Mouse (Mus musculus): ENCODE results near the gene Olfr691. TPM values are rescaled to one million over a fixed set of nuclear protein-coding genes. Genes with fewer than 3 reads are reported as not detected.

Gene Olfr691
- polyA plus RNA-seq, 1 experiment, result not detected

Other genes starting within 250 kb of the Olfr691 start
- not detected in 2 replicates for gene Olfr680-ps1, start 249.5 kb downstream of the Olfr691 start, polyA plus RNA-seq (2012; rRNA removed)
- not detected in 2 replicates for gene Olfr681, start 225.4 kb downstream of the Olfr691 start, polyA plus RNA-seq (2012; rRNA removed)
- gene Olfr683, start 195.3 kb downstream of the Olfr691 start, polyA plus RNA-seq (2012; rRNA removed), result not detected in 2 replicates
- not detected in 2 replicates for gene Olfr684, start 178.6 kb downstream of the Olfr691 start, polyA plus RNA-seq (2012; rRNA removed)
- not detected in 2 replicates for gene Olfr685, start 156.3 kb downstream of the Olfr691 start, polyA plus RNA-seq (2012; rRNA removed)
- not detected in 2 replicates for gene Olfr686, start 134.8 kb downstream of the Olfr691 start, polyA plus RNA-seq (2012; rRNA removed)
- not detected in 2 replicates for gene Olfr688, start 54.2 kb downstream of the Olfr691 start, polyA plus RNA-seq (2012; rRNA removed)
- not detected in 2 replicates for gene Olfr689, start 31.1 kb downstream of the Olfr691 start, polyA plus RNA-seq (2012; rRNA removed)
- gene Olfr690, start 8.2 kb downstream of the Olfr691 start, polyA plus RNA-seq (2012; rRNA removed), result not detected in 2 replicates
- gene Olfr692, start 26.0 kb upstream of the Olfr691 start, polyA plus RNA-seq (2012; rRNA removed), result not detected in 2 replicates
- 1.2 and 1.3 TPM in 2 replicates for gene Gm5901, start 32.8 kb upstream of the Olfr691 start, polyA plus RNA-seq (2012; rRNA removed)
- 49.3 and 50.2 TPM in 2 replicates for gene Fam160a2, start 57.8 kb upstream of the Olfr691 start, polyA plus RNA-seq (2012; rRNA removed)
- 0.55 and 0.91 TPM in 2 replicates for gene Cnga4, start 62.3 kb upstream of the Olfr691 start, polyA plus RNA-seq (2012; rRNA removed)
- gene Cckbr, start 83.5 kb upstream of the Olfr691 start, polyA plus RNA-seq (2012; rRNA removed), result 0.42 and 1.2 TPM in 2 replicates
- 136 and 260 TPM in 2 replicates for gene Cavin3, start 140.0 kb upstream of the Olfr691 start, polyA plus RNA-seq (2012; rRNA removed)
- 70.7 and 84.7 TPM in 2 replicates for gene Smpd1, start 212.1 kb upstream of the Olfr691 start, polyA plus RNA-seq (2012; rRNA removed)
- 22.7 and 22.8 TPM in 2 replicates for gene Apbb1, start 239.4 kb upstream of the Olfr691 start, polyA plus RNA-seq (2012; rRNA removed)